Mouse (Mus musculus): ENCODE data around the gene Orm1. TPM values are rescaled to one million over a fixed set of nuclear protein-coding genes. Genes with fewer than 3 reads are reported as not detected.

Gene Orm1
- not detected for total RNA-seq (2021)
- long read RNA-seq, experiment 1 = 0 reads
- long read RNA-seq, experiment 2 = 0 reads

- no peak for DNase-seq (ENCODE audit: low spot score in 2 of 2)
These were observed at the start of gene Orm1 for GRCm38 (mm10) chr4:63344295-63344694. Gene Orm1 (plus strand): TSS chr4:63344560.

GRCm38 (mm10) chr4:63295641-63296040 is 48.7 kb upstream of the Orm1 start:
- DNase-seq (ENCODE audit: low spot score in 2 of 2) = no peak

- no peak for DNase-seq (ENCODE audit: low spot score in 2 of 2)
These were observed 48.1 kb upstream of the Orm1 start for GRCm38 (mm10) chr4:63296263-63296662.

- no peak for DNase-seq (ENCODE audit: low spot score in 2 of 2)
These were observed 47.5 kb upstream of the Orm1 start for GRCm38 (mm10) chr4:63296876-63297275.

- no peak for DNase-seq (ENCODE audit: low spot score in 2 of 2)
These were observed 46.2 kb upstream of the Orm1 start for GRCm38 (mm10) chr4:63298191-63298590.

GRCm38 (mm10) chr4:63302641-63303040 is 41.7 kb upstream of the Orm1 start:
- DNase-seq (ENCODE audit: low spot score in 2 of 2) = no peak

- peak; percentile 91 to 97 for DNase-seq (ENCODE audit: low spot score in 2 of 2)
These were observed 36.9 kb upstream of the Orm1 start for GRCm38 (mm10) chr4:63307175-63308062.

- DNase-seq (ENCODE audit: low spot score in 2 of 2) = no peak
These were observed 36.0 kb upstream of the Orm1 start for GRCm38 (mm10) chr4:63308316-63308715.

GRCm38 (mm10) chr4:63310247-63310855 is 34.0 kb upstream of the Orm1 start:
- no peak for DNase-seq (ENCODE audit: low spot score in 2 of 2)

- no peak for DNase-seq (ENCODE audit: low spot score in 2 of 2)
These were observed 32.9 kb upstream of the Orm1 start for GRCm38 (mm10) chr4:63311426-63311825.

GRCm38 (mm10) chr4:63314063-63314462 is 30.3 kb upstream of the Orm1 start:
- no peak for DNase-seq (ENCODE audit: low spot score in 2 of 2)

GRCm38 (mm10) chr4:63316076-63316746 is 28.1 kb upstream of the Orm1 start:
- peak; percentile 27 for DNase-seq (ENCODE audit: low spot score in 2 of 2)

GRCm38 (mm10) chr4:63319566-63319965 is 24.8 kb upstream of the Orm1 start:
- peak; percentile 50 to 73 for DNase-seq (ENCODE audit: low spot score in 2 of 2)

- no peak for DNase-seq (ENCODE audit: low spot score in 2 of 2)
These were observed 21.0 kb upstream of the Orm1 start for GRCm38 (mm10) chr4:63323275-63323815.

- DNase-seq (ENCODE audit: low spot score in 2 of 2) = no peak
These were observed 11.0 kb upstream of the Orm1 start for GRCm38 (mm10) chr4:63333403-63333802.

GRCm38 (mm10) chr4:63338414-63339076 is 5.8 kb upstream of the Orm1 start:
- no peak for DNase-seq (ENCODE audit: low spot score in 2 of 2)

GRCm38 (mm10) chr4:63342491-63342890 is 1.9 kb upstream of the Orm1 start:
- no peak for DNase-seq (ENCODE audit: low spot score in 2 of 2)

GRCm38 (mm10) chr4:63343608-63344007 is 752 bp upstream of the Orm1 start:
- no peak for DNase-seq (ENCODE audit: low spot score in 2 of 2)

- no peak for DNase-seq (ENCODE audit: low spot score in 2 of 2)
These were observed 901 bp downstream of the Orm1 start for GRCm38 (mm10) chr4:63345261-63345660.

GRCm38 (mm10) chr4:63346659-63347058 is 2.3 kb downstream of the Orm1 start:
- DNase-seq (ENCODE audit: low spot score in 2 of 2) = no peak

- no peak for DNase-seq (ENCODE audit: low spot score in 2 of 2)
These were observed 4.2 kb downstream of the Orm1 start for GRCm38 (mm10) chr4:63348524-63348923.

All from left cerebral cortex, adult 18-20 months (tissue).